Mouse (Mus musculus): ENCODE measurements around the gene Tas2r115. TPM values are rescaled to one million over a fixed set of nuclear protein-coding genes. Genes with fewer than 3 reads are reported as not detected.
"Not testable (repeated sequence)": the region's sequence is repeated elsewhere in the genome, so short reads cannot be mapped to it uniquely, and the experiment has no call there.

Gene Tas2r115
- total RNA-seq (2014; fragmentation: Nextera tagmentation) (not detected in 2 replicates), total RNA-seq (2017) (not detected in 2 replicates)

GRCm38 (mm10) chr6:132737935-132738334 lies at the start of gene Tas2r115:
Gene Tas2r115 (minus strand): TSS chr6:132738035.
- no peak for ATAC-seq (replicated peaks; ENCODE audit: poor library complexity, severe bottlenecking)

DNA sequence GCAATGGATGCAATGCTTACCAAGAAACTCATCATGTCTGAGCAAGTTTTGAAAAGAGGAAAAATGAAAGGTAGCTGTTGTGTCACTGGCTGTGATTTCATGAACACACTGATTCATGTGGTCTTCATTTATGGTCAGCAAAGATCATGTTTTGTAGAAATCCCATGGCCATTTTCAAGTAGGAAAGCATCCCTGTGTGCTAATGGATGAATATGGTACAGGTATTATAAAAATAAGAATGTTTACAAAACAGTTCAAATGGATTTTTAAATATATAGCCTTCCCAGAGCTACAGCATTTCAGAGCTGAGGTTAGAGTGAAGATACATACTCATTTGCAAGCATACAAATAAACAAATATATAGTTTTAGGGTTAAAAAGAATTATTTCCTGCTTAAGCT lies 40.2 kb upstream of the Tas2r115 start, which contains the start of gene Tas2r136:
TSS of gene Tas2r136 (minus strand) at position 101 of the 400 bp plus-strand sequence.
- ATAC-seq (replicated peaks; ENCODE audit: poor library complexity, severe bottlenecking): no peak

DNA sequence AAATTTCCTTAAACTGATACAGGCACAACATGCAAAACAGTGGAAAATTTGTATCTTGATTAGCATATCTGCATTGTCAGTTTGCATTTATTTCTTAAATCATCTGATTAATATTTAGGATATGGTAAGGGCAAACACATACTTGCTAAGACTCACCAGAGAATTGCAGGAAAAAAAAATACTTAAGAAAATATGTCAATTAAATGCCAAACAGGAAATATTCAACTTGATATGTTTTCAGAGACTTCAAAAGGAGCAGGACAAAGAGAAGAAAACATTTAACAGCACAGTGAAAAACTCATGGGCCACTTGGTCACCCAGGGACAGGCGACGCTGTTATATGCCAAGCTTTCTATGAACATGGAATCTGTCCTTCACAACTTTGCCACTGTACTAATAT lies 24.0 kb upstream of the Tas2r115 start, which contains the start of gene Tas2r102:
TSS of gene Tas2r102 (plus strand) at position 301 of the 400 bp plus-strand sequence.
- ATAC-seq (replicated peaks; ENCODE audit: poor library complexity, severe bottlenecking): no peak

- ATAC-seq (replicated peaks; ENCODE audit: poor library complexity, severe bottlenecking): no peak
These were observed 16.6 kb upstream of the Tas2r115 start, which contains the start of gene Tas2r124 for GRCm38 (mm10) chr6:132754430-132754829. Gene Tas2r124 (plus strand): TSS chr6:132754730.

- ATAC-seq (replicated peaks; ENCODE audit: poor library complexity, severe bottlenecking): no peak
These were observed 12.4 kb upstream of the Tas2r115 start for GRCm38 (mm10) chr6:132750206-132750605.

DNA sequence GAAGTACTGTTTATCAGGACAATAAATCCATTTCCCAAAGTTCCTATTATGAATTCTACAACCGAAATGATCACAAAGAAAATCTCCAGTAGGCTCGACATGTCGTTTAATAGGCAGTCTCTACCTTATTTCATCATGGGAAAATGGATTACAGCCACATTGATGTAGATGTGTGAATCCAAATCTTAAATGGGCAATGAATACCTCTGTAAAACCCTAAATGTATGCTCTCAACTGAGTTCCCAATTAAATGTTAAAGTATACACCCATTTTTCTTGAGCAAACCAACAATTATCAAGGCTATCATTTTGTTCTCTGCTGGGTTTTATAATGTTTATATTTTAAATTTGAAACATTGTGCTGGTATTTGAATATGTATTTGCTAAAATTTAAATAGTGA lies 26.0 kb downstream of the Tas2r115 start, which contains the start of gene Tas2r122:
TSS of gene Tas2r122 (minus strand) at position 101 of the 400 bp plus-strand sequence.
- no peak for ATAC-seq (replicated peaks; ENCODE audit: poor library complexity, severe bottlenecking)

GRCm38 (mm10) chr6:132700907-132701306 lies 36.9 kb downstream of the Tas2r115 start, which contains the start of gene Tas2r121:
Gene Tas2r121 (minus strand): TSS chr6:132701007.
- ATAC-seq (replicated peaks; ENCODE audit: poor library complexity, severe bottlenecking): no peak

DNA sequence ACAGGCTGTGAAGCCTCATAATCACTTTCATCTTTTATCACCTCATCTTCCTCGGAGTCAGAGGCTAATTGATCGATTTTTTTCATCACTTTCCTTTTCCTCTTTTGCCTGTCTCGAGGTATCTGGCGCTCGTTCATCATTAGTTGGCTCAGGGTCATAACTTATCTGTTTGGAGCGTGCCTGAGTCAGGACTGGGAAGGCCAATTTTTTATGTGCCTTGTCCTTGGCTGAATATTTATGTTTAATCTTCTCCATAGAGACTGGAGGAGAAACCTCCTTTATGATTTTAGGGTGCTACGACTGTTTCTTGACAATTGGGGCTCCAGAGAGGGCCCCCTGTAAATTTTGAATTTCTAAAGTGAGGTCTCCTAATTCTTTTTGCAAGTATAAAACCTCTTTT lies 46.2 kb downstream of the Tas2r115 start:
- not testable (repeated sequence) for ATAC-seq (replicated peaks; ENCODE audit: poor library complexity, severe bottlenecking)

Other genes with a start within 250 kb of the Tas2r115 start
- gene Prh1, start 168.2 kb downstream of the Tas2r115 start, total RNA-seq (2014; fragmentation: Nextera tagmentation): not detected in 2 replicates
- not detected in 2 replicates for gene Prh1, start 168.2 kb downstream of the Tas2r115 start, total RNA-seq (2017)
- not detected in 2 replicates for gene Prp2, start 142.1 kb downstream of the Tas2r115 start, total RNA-seq (2014; fragmentation: Nextera tagmentation)
- not detected in 2 replicates for gene Prp2, start 142.1 kb downstream of the Tas2r115 start, total RNA-seq (2017)
- gene A630073D07Rik, start 86.5 kb downstream of the Tas2r115 start, total RNA-seq (2014; fragmentation: Nextera tagmentation): not detected in 2 replicates
- not detected in 2 replicates for gene A630073D07Rik, start 86.5 kb downstream of the Tas2r115 start, total RNA-seq (2017)
- not detected in 2 replicates for gene Tas2r120, start 81.1 kb downstream of the Tas2r115 start, total RNA-seq (2014; fragmentation: Nextera tagmentation)
- gene Tas2r120, start 81.1 kb downstream of the Tas2r115 start, total RNA-seq (2017): not detected in 2 replicates
- not detected in 2 replicates for gene Tas2r121, start 37.0 kb downstream of the Tas2r115 start, total RNA-seq (2014; fragmentation: Nextera tagmentation)
- gene Tas2r121, start 37.0 kb downstream of the Tas2r115 start, total RNA-seq (2017): not detected in 2 replicates
- not detected in 2 replicates for gene Tas2r122, start 26.1 kb downstream of the Tas2r115 start, total RNA-seq (2014; fragmentation: Nextera tagmentation)
- not detected in 2 replicates for gene Tas2r122, start 26.1 kb downstream of the Tas2r115 start, total RNA-seq (2017)
- not detected in 2 replicates for gene Tas2r124, start 16.7 kb upstream of the Tas2r115 start, total RNA-seq (2014; fragmentation: Nextera tagmentation)
- not detected in 2 replicates for gene Tas2r124, start 16.7 kb upstream of the Tas2r115 start, total RNA-seq (2017)
- not detected in 2 replicates for gene Tas2r102, start 24.1 kb upstream of the Tas2r115 start, total RNA-seq (2014; fragmentation: Nextera tagmentation)
- not detected in 2 replicates for gene Tas2r102, start 24.1 kb upstream of the Tas2r115 start, total RNA-seq (2017)
- not detected in 2 replicates for gene Tas2r136, start 40.1 kb upstream of the Tas2r115 start, total RNA-seq (2014; fragmentation: Nextera tagmentation)
- gene Tas2r136, start 40.1 kb upstream of the Tas2r115 start, total RNA-seq (2017): not detected in 2 replicates
- not detected in 2 replicates for gene Tas2r117, start 64.8 kb upstream of the Tas2r115 start, total RNA-seq (2014; fragmentation: Nextera tagmentation)
- gene Tas2r117, start 64.8 kb upstream of the Tas2r115 start, total RNA-seq (2017): not detected in 2 replicates
- not detected in 2 replicates for gene Tas2r123, start 109.1 kb upstream of the Tas2r115 start, total RNA-seq (2014; fragmentation: Nextera tagmentation)
- not detected in 2 replicates for gene Tas2r123, start 109.1 kb upstream of the Tas2r115 start, total RNA-seq (2017)
- not detected in 2 replicates for gene Tas2r116, start 117.4 kb upstream of the Tas2r115 start, total RNA-seq (2014; fragmentation: Nextera tagmentation)
- gene Tas2r116, start 117.4 kb upstream of the Tas2r115 start, total RNA-seq (2017): not detected in 2 replicates
- gene Tas2r110, start 130.0 kb upstream of the Tas2r115 start, total RNA-seq (2014; fragmentation: Nextera tagmentation): not detected in 2 replicates
- gene Tas2r110, start 130.0 kb upstream of the Tas2r115 start, total RNA-seq (2017): not detected in 2 replicates
- not detected in 2 replicates for gene Tas2r113, start 155.0 kb upstream of the Tas2r115 start, total RNA-seq (2014; fragmentation: Nextera tagmentation)
- not detected in 2 replicates for gene Tas2r113, start 155.0 kb upstream of the Tas2r115 start, total RNA-seq (2017)
- gene Tas2r125, start 171.6 kb upstream of the Tas2r115 start, total RNA-seq (2014; fragmentation: Nextera tagmentation): not detected in 2 replicates
- not detected in 2 replicates for gene Tas2r125, start 171.6 kb upstream of the Tas2r115 start, total RNA-seq (2017)
- gene Tas2r129, start 213.1 kb upstream of the Tas2r115 start, total RNA-seq (2014; fragmentation: Nextera tagmentation): not detected in 2 replicates
- not detected in 2 replicates for gene Tas2r129, start 213.1 kb upstream of the Tas2r115 start, total RNA-seq (2017)
- not detected in 2 replicates for gene Tas2r131, start 219.9 kb upstream of the Tas2r115 start, total RNA-seq (2014; fragmentation: Nextera tagmentation)
- gene Tas2r131, start 219.9 kb upstream of the Tas2r115 start, total RNA-seq (2017): not detected in 2 replicates
- not detected in 2 replicates for gene Tas2r109, start 242.9 kb upstream of the Tas2r115 start, total RNA-seq (2014; fragmentation: Nextera tagmentation)
- gene Tas2r109, start 242.9 kb upstream of the Tas2r115 start, total RNA-seq (2017): not detected in 2 replicates